Mouse (Mus musculus) liver, embryonic 15.5 days (tissue): Measurements from ENCODE around the gene Vmn1r197. TPM values are rescaled to one million over a fixed set of nuclear protein-coding genes. Genes with fewer than 3 reads are reported as not detected.
"Not testable (repeated sequence)": the region's sequence is repeated elsewhere in the genome, so short reads cannot be mapped to it uniquely, and the experiment has no call there.

Source experiments
- ATAC-seq: fragments of 200-750 bp; cut with Nextera tagmentation; 2 replicates; pipeline ENCODE4 v1.8.0; 2017; ENCODE audit warnings: moderate number of reproducible peaks, mild to moderate bottlenecking, moderate library complexity; ENCODE audit not compliant: insufficient read depth
- H3K27ac ChIP-seq: fragments of 300-500 bp; sonication (generic); replicated peaks from 2 replicates; pipeline ENCODE4 v1.5.1; 2015; ENCODE audit warnings: mild to moderate bottlenecking, inconsistent platforms
- H3K27me3 ChIP-seq: fragments of 300-500 bp; sonication (generic); 2 replicates; pipeline ENCODE4 v1.6.1; 2015; ENCODE audit warnings: mild to moderate bottlenecking, inconsistent platforms
- H3K36me3 ChIP-seq: fragments of 300-500 bp; sonication (generic); replicated peaks from 2 replicates; pipeline ENCODE4 v1.6.1; 2015; ENCODE audit warnings: moderate library complexity, mild to moderate bottlenecking, inconsistent platforms
- H3K4me1 ChIP-seq: fragments of 300-500 bp; sonication (generic); replicated peaks from 2 replicates; pipeline ENCODE4 v1.6.1; 2015; ENCODE audit warnings: inconsistent platforms
- H3K4me2 ChIP-seq: fragments of 300-500 bp; sonication (generic); 2 replicates; pipeline ENCODE4 v1.6.1; 2015; ENCODE audit warnings: moderate library complexity, mild to moderate bottlenecking, inconsistent platforms
- H3K4me3 ChIP-seq: fragments of 300-500 bp; sonication (generic); replicated peaks from 2 replicates; pipeline ENCODE4 v1.5.1; 2015; ENCODE audit warnings: mild to moderate bottlenecking, inconsistent platforms
- H3K9ac ChIP-seq: fragments of 300-500 bp; sonication (generic); 2 replicates; pipeline ENCODE4 v1.6.1; 2015; ENCODE audit warnings: moderate library complexity, mild to moderate bottlenecking, inconsistent platforms
- H3K9me3 ChIP-seq: fragments of 300-500 bp; sonication (generic); replicated peaks from 2 replicates; pipeline ENCODE4 v1.6.1; 2016; ENCODE audit warnings: inconsistent platforms
- WGBS: fragments of 180-500 bp; shearing (Covaris S2); methylation state at CpG from one replicate; pipeline ENCODE4 v1.1.7; 2015; ENCODE audit warnings: mixed read lengths; ENCODE audit not compliant: insufficient replicate concordance; 5-methylcytosine and 5-hydroxymethylcytosine counted together
- polyA plus RNA-seq: library from polyadenylated mRNA; unstranded; fragments of >200 nt; fragmentation: Nextera tagmentation; extraction: Ambion mirVana; gene quantifications from 2 replicates; pipeline ENCODE4 v1.2.1, GENCODE M21; 2015

Vmn1r197 gene
- polyA plus RNA-seq = not detected in 2 replicates

GRCm38 (mm10) chr13:22324289-22324688 is at the start of gene Vmn1r197:
TSS of gene Vmn1r197 (plus strand) at chr13:22324589.
- no peaks in the 10 kb centered on the region for H3K9me3 ChIP-seq
- no peak within 1 kb of the TSS for H3K27ac ChIP-seq
- H3K27me3 ChIP-seq = no peaks in the 10 kb centered on the region
- H3K4me3 ChIP-seq = no peak within 1 kb of the TSS
- H3K4me1 ChIP-seq = no peaks in the 10 kb centered on the region
- H3K4me2 ChIP-seq = no peak within 1 kb of the TSS
- no peak within 1 kb of the TSS for H3K9ac ChIP-seq
- no peaks in the 10 kb centered on the region for H3K36me3 ChIP-seq
- ATAC-seq = no peak

GRCm38 (mm10) chr13:22284578-22284977 is 39.8 kb upstream of the Vmn1r197 start:
- WGBS = 42% methylated on average over 2 of the region's 2 CpGs
- H3K4me3 ChIP-seq = no peak overlapping the region
- H3K4me2 ChIP-seq = no peak overlapping the region
- no peaks in the 10 kb centered on the region for H3K9me3 ChIP-seq
- no peak overlapping the region for H3K27ac ChIP-seq
- no peak for ATAC-seq
- H3K27me3 ChIP-seq = no peaks in the 10 kb centered on the region
- no peaks in the 10 kb centered on the region for H3K4me1 ChIP-seq
- H3K9ac ChIP-seq = no peak overlapping the region
- no peaks in the 10 kb centered on the region for H3K36me3 ChIP-seq

- Histone ChIP-seq H3K9ac (no peak within 1 kb of the TSS), H3K4me3 (no peak within 1 kb of the TSS), H3K9me3 (no peaks in the 10 kb centered on the region), H3K36me3 (no peaks in the 10 kb centered on the region), H3K27me3 (no peaks in the 10 kb centered on the region), H3K4me2 (no peak within 1 kb of the TSS), H3K27ac (no peak within 1 kb of the TSS), H3K4me1 (no peaks in the 10 kb centered on the region)
- 54% methylated on average over 2 of the region's 2 CpGs for WGBS
- no peak for ATAC-seq
These were observed 34.8 kb upstream of the Vmn1r197 start, which contains the start of gene Vmn1r196 for GRCm38 (mm10) chr13:22289620-22290019. TSS of gene Vmn1r196 (plus strand) at chr13:22289920.

GRCm38 (mm10) chr13:22308075-22308474 is 16.3 kb upstream of the Vmn1r197 start:
- not testable (repeated sequence) for H3K27ac ChIP-seq, H3K4me3 ChIP-seq, H3K9me3 ChIP-seq, H3K36me3 ChIP-seq, H3K4me2 ChIP-seq, H3K9ac ChIP-seq, ATAC-seq, H3K4me1 ChIP-seq, H3K27me3 ChIP-seq
- WGBS = 82% methylated on average over 5 of the region's 5 CpGs

- Histone ChIP-seq H3K9me3 (no peaks in the 10 kb centered on the region), H3K27ac (no peak overlapping the region), H3K9ac (no peak overlapping the region), H3K27me3 (no peaks in the 10 kb centered on the region), H3K4me3 (no peak overlapping the region), H3K36me3 (no peaks in the 10 kb centered on the region), H3K4me1 (no peaks in the 10 kb centered on the region), H3K4me2 (no peak overlapping the region)
- WGBS = 43% methylated on average over 2 of the region's 2 CpGs
- no peak for ATAC-seq
These were observed 9.0 kb upstream of the Vmn1r197 start for GRCm38 (mm10) chr13:22315361-22315760.

GRCm38 (mm10) chr13:22317366-22317765 is 7.0 kb upstream of the Vmn1r197 start:
- no peak overlapping the region for H3K4me3 ChIP-seq
- 53% methylated on average over 2 of the region's 2 CpGs for WGBS
- H3K36me3 ChIP-seq = no peaks in the 10 kb centered on the region
- H3K4me1 ChIP-seq = no peaks in the 10 kb centered on the region
- H3K9me3 ChIP-seq = no peaks in the 10 kb centered on the region
- no peak for ATAC-seq
- no peak overlapping the region for H3K9ac ChIP-seq
- no peak overlapping the region for H3K27ac ChIP-seq
- H3K4me2 ChIP-seq = no peak overlapping the region
- no peaks in the 10 kb centered on the region for H3K27me3 ChIP-seq

- Histone ChIP-seq H3K27ac (no peak overlapping the region), H3K9me3 (no peaks in the 10 kb centered on the region), H3K4me3 (no peak overlapping the region), H3K27me3 (no peaks in the 10 kb centered on the region), H3K9ac (no peak overlapping the region), H3K4me1 (no peaks in the 10 kb centered on the region), H3K36me3 (no peaks in the 10 kb centered on the region), H3K4me2 (no peak overlapping the region)
- no peak for ATAC-seq
These were observed 4.3 kb upstream of the Vmn1r197 start for GRCm38 (mm10) chr13:22320091-22320490.

GRCm38 (mm10) chr13:22333269-22333668 is 8.9 kb downstream of the Vmn1r197 start:
- no peak overlapping the region for H3K4me2 ChIP-seq
- no peak overlapping the region for H3K4me3 ChIP-seq
- ATAC-seq = no peak
- H3K9me3 ChIP-seq = no peaks in the 10 kb centered on the region
- 14% methylated on average over 2 of the region's 2 CpGs for WGBS
- no peaks in the 10 kb centered on the region for H3K27me3 ChIP-seq
- no peak overlapping the region for H3K9ac ChIP-seq
- H3K27ac ChIP-seq = no peak overlapping the region
- no peaks in the 10 kb centered on the region for H3K36me3 ChIP-seq
- H3K4me1 ChIP-seq = no peaks in the 10 kb centered on the region

- WGBS = 58% methylated on average over 1 of the region's 1 CpGs
- H3K4me2 ChIP-seq = no peak overlapping the region
- ATAC-seq = no peak
These were observed 11.2 kb downstream of the Vmn1r197 start for GRCm38 (mm10) chr13:22335565-22335964.

GRCm38 (mm10) chr13:22350064-22350463 is 25.7 kb downstream of the Vmn1r197 start, which contains the start of gene Vmn1r198:
TSS of gene Vmn1r198 (plus strand) at chr13:22350364.
- H3K27ac ChIP-seq = no peak within 1 kb of the TSS
- H3K4me3 ChIP-seq = no peak within 1 kb of the TSS
- H3K4me1 ChIP-seq = no peaks in the 10 kb centered on the region
- H3K9me3 ChIP-seq = no peaks in the 10 kb centered on the region
- H3K9ac ChIP-seq = no peak within 1 kb of the TSS
- no peaks in the 10 kb centered on the region for H3K27me3 ChIP-seq
- H3K4me2 ChIP-seq = no peak within 1 kb of the TSS
- ATAC-seq = no peak
- WGBS = 19% methylated on average over 1 of the region's 1 CpGs
- H3K36me3 ChIP-seq = no peaks in the 10 kb centered on the region

More at GRCm38 (mm10) chr13:22335565-22335964, 11.2 kb downstream of the Vmn1r197 start:
- no peaks in the 10 kb centered on the region for H3K4me1 ChIP-seq
- H3K27ac ChIP-seq = no peak overlapping the region
- no peaks in the 10 kb centered on the region for H3K36me3 ChIP-seq
- H3K27me3 ChIP-seq = no peaks in the 10 kb centered on the region
- no peaks in the 10 kb centered on the region for H3K9me3 ChIP-seq
- H3K9ac ChIP-seq = no peak overlapping the region
- no peak overlapping the region for H3K4me3 ChIP-seq

GRCm38 (mm10) chr13:22350813-22351212 is 26.4 kb downstream of the Vmn1r197 start:
- no peak overlapping the region for H3K4me3 ChIP-seq
- no peak overlapping the region for H3K4me2 ChIP-seq
- H3K9ac ChIP-seq = no peak overlapping the region
- H3K27me3 ChIP-seq = no peaks in the 10 kb centered on the region
- WGBS = 40% methylated on average over 1 of the region's 1 CpGs
- H3K27ac ChIP-seq = no peak overlapping the region
- ATAC-seq = no peak
- no peaks in the 10 kb centered on the region for H3K4me1 ChIP-seq
- no peaks in the 10 kb centered on the region for H3K36me3 ChIP-seq
- no peaks in the 10 kb centered on the region for H3K9me3 ChIP-seq

GRCm38 (mm10) chr13:22379518-22379917 is 55.1 kb downstream of the Vmn1r197 start, which contains the start of gene Vmn1r199:
TSS of gene Vmn1r199 (plus strand) at chr13:22379818.
- Histone ChIP-seq H3K9me3 (no peaks in the 10 kb centered on the region), H3K27me3 (no peaks in the 10 kb centered on the region), H3K27ac (no peak within 1 kb of the TSS), H3K4me2 (no peak within 1 kb of the TSS), H3K36me3 (no peaks in the 10 kb centered on the region), H3K4me1 (no peaks in the 10 kb centered on the region), H3K4me3 (no peak within 1 kb of the TSS), H3K9ac (no peak within 1 kb of the TSS)
- WGBS = 51% methylated on average over 2 of the region's 2 CpGs
- ATAC-seq = no peak
